Mouse (Mus musculus) cerebellum, postnatal 10 days (tissue): ENCODE results near the gene Il9r.

Experiments
- DNase-seq, 2 experiments: peaks; one replicate each; pipeline ENCODE4 v3.0.0; 2021; ENCODE audit warnings: mixed read lengths in 2 of 2

Il9r gene

GRCm38 (mm10) chr11:32157791-32158594 is 42.1 kb downstream of the Il9r start:
- DNase-seq, result peak; percentile 82 to 90

GRCm38 (mm10) chr11:32156854-32157630 is 43.0 kb downstream of the Il9r start:
- DNase-seq, result peak in 1 of 2 experiments; percentile 42

- DNase-seq, result no peak
These were observed 46.9 kb downstream of the Il9r start for GRCm38 (mm10) chr11:32153216-32153615.

- DNase-seq, result no peak
These were observed 47.3 kb downstream of the Il9r start for GRCm38 (mm10) chr11:32152814-32153213.

GRCm38 (mm10) chr11:32151243-32151642 is 48.8 kb downstream of the Il9r start:
- no peak for DNase-seq

GRCm38 (mm10) chr11:32149605-32150004 is 50.5 kb downstream of the Il9r start:
- DNase-seq, result no peak

GRCm38 (mm10) chr11:32142771-32143170 is 57.3 kb downstream of the Il9r start:
- peak; percentile 61 to 70 for DNase-seq

GRCm38 (mm10) chr11:32141627-32142586 is 58.2 kb downstream of the Il9r start:
- DNase-seq, result peak; percentile 83 to 90

GRCm38 (mm10) chr11:32141034-32141433 is 59.0 kb downstream of the Il9r start:
- peak; percentile 92 to 94 for DNase-seq

- no peak for DNase-seq
These were observed 60.5 kb downstream of the Il9r start for GRCm38 (mm10) chr11:32139528-32139961.

GRCm38 (mm10) chr11:32138614-32138964 is 61.5 kb downstream of the Il9r start:
- no peak for DNase-seq

- DNase-seq, result peak in 1 of 2 experiments; percentile 54
These were observed 62.1 kb downstream of the Il9r start for GRCm38 (mm10) chr11:32137719-32138613.
